Comparison of ENCODE assay signal across 8 mouse cellular contexts in genomic region chrX:73966248-73967176, GRCm38 (mm10). TPM values are rescaled to one million over a fixed set of nuclear protein-coding genes. Genes with fewer than 3 reads are reported as not detected.
DNase-seq lines count a peak whose midpoint lies in the region; ATAC-seq and TF ChIP-seq lines count a peak whose summit lies in the region.

Gene Hcfc1, minus strand, starts transcription at chrX:73966357.

- POLR2A ChIA-PET in Patski (lab: Charles Lee) = interaction anchor here (1.4 kb wide), 2 partner anchors 48 to 56 kb away, joined by 3 read pairs; no protein-coding TSS in a partner anchor

- in situ Hi-C loops in Patski (cut with MboI; ENCODE audit: low pct_unique_long_range_greater_than_20kb) = loop anchor here (5.0 to 25.0 kb wide), 3 partner anchors 56 to 446 kb away; partner anchors contain the start of gene Irak1

- peak; percentile 54 for ATAC-seq in Patski
- ATAC-seq in hindbrain, embryonic 14.5 days (ENCODE audit: low FRiP score) = peak; percentile 84

- H3K27ac ChIP-seq in hindbrain, embryonic 14.5 days = peak within 1 kb of the TSS; percentile 99

- no peak for TF ChIP-seq CTCF in Patski (IDR thresholded peaks at IDR 0.05)

- H3K9me3 ChIP-seq in hindbrain, embryonic 14.5 days (ENCODE audit: control insufficient read depth, low read length) = no peaks in the 10 kb centered on the region

- peaks cover 21% of the 10 kb centered on the region for H3K4me1 ChIP-seq in hindbrain, embryonic 14.5 days (replicated peaks; ENCODE audit: control insufficient read depth, insufficient read depth, low read length)

- CTCF ChIA-PET in Patski (lab: Charles Lee) = no interaction called here

- H3K36me3 ChIP-seq in hindbrain, embryonic 14.5 days (replicated peaks; ENCODE audit: control insufficient read depth, insufficient read depth) = peaks cover under 1% of the 10 kb centered on the region; the same call in 1 of the 2 replicates

- DNase-seq in Patski (ENCODE audit: low read depth, low spot score) = peak; percentile 44
- DNase-seq in cerebellum, postnatal 14 days = peak; percentile 91 to 93
- DNase-seq in frontal cortex, postnatal 25 days (ENCODE audit: low spot score in 2 of 2) = peak; percentile 59 to 83
- DNase-seq in hindbrain, embryonic 14.5 days (ENCODE audit: low spot score) = peak; percentile 81
- DNase-seq in layer of hippocampus, postnatal 36 days = peak; percentile 87
- DNase-seq in lung, postnatal 36 days = peak; percentile 93
- DNase-seq in retina, postnatal 1 day = peak; percentile 93
- DNase-seq in urinary bladder, adult 18-20 months (ENCODE audit: low spot score in 2 of 2) = peak; percentile 60 to 88

- no peaks in the 10 kb centered on the region for H3K27me3 ChIP-seq in Patski
- H3K27me3 ChIP-seq in hindbrain, embryonic 14.5 days (ENCODE audit: control insufficient read depth, insufficient read depth, low read length) = no peaks in the 10 kb centered on the region

- peak within 1 kb of the TSS; percentile 73 for H3K4me2 ChIP-seq in hindbrain, embryonic 14.5 days (replicated peaks)

- peak within 1 kb of the TSS; percentile 79 for H3K9ac ChIP-seq in hindbrain, embryonic 14.5 days

- 19% methylated on average over 58 of the region's 58 CpGs for WGBS in hindbrain, embryonic 14.5 days

- peak within 1 kb of the TSS; percentile 68 for H3K4me3 ChIP-seq in hindbrain, embryonic 14.5 days (replicated peaks; ENCODE audit: low read length)

RNA-seq across cellular contexts. Expression of gene Hcfc1, which starts in this region (rescaled TPM):
- 81.1 TPM for polyA plus RNA-seq in Patski (2021)
- 55.3 and 57.3 TPM in 2 replicates for polyA plus RNA-seq in hindbrain, embryonic 14.5 days (2014; fragmentation: Nextera tagmentation; extraction: Ambion mirVana)
- total RNA-seq in layer of hippocampus, postnatal 36 days (2021) = 10 to 100 TPM; 71.5 to 78.1 TPM

Comparison
In these comparisons a context has a peak if more than half of its experiments do, and no peak if none do; other contexts are left out.
1. Peak in every context shown above with its lines: DNase-seq, ATAC-seq, H3K4me3 ChIP-seq and H3K27ac ChIP-seq.